Mouse (Mus musculus) splenic B cell, adult 2 months (primary cell): ENCODE data around the gene Cdc37l1.

Experiments
- DNase-seq: peaks from one replicate; pipeline ENCODE4 v3.0.0-alpha.2; 2011; ENCODE audit warnings: low read depth, low spot score
- H3K27me3 ChIP-seq: 2 replicates; pipeline ENCODE4 v1.6.1; 2012; ENCODE audit warnings: mild to moderate bottlenecking, low read length, moderate library complexity, mixed read lengths; ENCODE audit not compliant: control insufficient read depth, poor library complexity, insufficient read depth, severe bottlenecking
- H3K36me3 ChIP-seq: 2 replicates; pipeline ENCODE4 v1.6.1; 2012; ENCODE audit warnings: mild to moderate bottlenecking, low read length, moderate library complexity, mixed read lengths; ENCODE audit not compliant: control insufficient read depth, poor library complexity, insufficient read depth, severe bottlenecking

Gene Cdc37l1

GRCm38 (mm10) chr19:29046961-29047333 lies 56.8 kb downstream of the Cdc37l1 start:
- Histone ChIP-seq H3K36me3 (no peaks in the 10 kb centered on the region), H3K27me3 (no peaks in the 10 kb centered on the region)
- no peak for DNase-seq

- no peaks in the 10 kb centered on the region for H3K36me3 ChIP-seq
- H3K27me3 ChIP-seq: no peaks in the 10 kb centered on the region
- peak; percentile 68 for DNase-seq
These were observed 57.4 kb downstream of the Cdc37l1 start, which contains the start of gene Ak3 for GRCm38 (mm10) chr19:29047334-29048170. TSS of gene Ak3 (minus strand) at chr19:29047961.

GRCm38 (mm10) chr19:29049401-29050075 lies 59.4 kb downstream of the Cdc37l1 start:
- no peak for DNase-seq
- no peaks in the 10 kb centered on the region for H3K36me3 ChIP-seq

GRCm38 (mm10) chr19:29050186-29050980 lies 60.2 kb downstream of the Cdc37l1 start:
- H3K36me3 ChIP-seq: no peaks in the 10 kb centered on the region
- no peak for DNase-seq
- H3K27me3 ChIP-seq: no peaks in the 10 kb centered on the region

More at GRCm38 (mm10) chr19:29049401-29050075, 59.4 kb downstream of the Cdc37l1 start:
- H3K27me3 ChIP-seq: no peaks in the 10 kb centered on the region

- H3K27me3 ChIP-seq: no peaks in the 10 kb centered on the region
- H3K36me3 ChIP-seq: no peaks in the 10 kb centered on the region
These were observed 62.6 kb downstream of the Cdc37l1 start for GRCm38 (mm10) chr19:29052786-29053185.

GRCm38 (mm10) chr19:29054594-29054993 lies 64.4 kb downstream of the Cdc37l1 start:
- no peaks in the 10 kb centered on the region for H3K27me3 ChIP-seq
- DNase-seq: no peak
- H3K36me3 ChIP-seq: no peaks in the 10 kb centered on the region

More at GRCm38 (mm10) chr19:29052786-29053185, 62.6 kb downstream of the Cdc37l1 start:
- DNase-seq: no peak

- H3K27me3 ChIP-seq: no peaks in the 10 kb centered on the region
- no peak for DNase-seq
- no peaks in the 10 kb centered on the region for H3K36me3 ChIP-seq
These were observed 65.3 kb downstream of the Cdc37l1 start for GRCm38 (mm10) chr19:29055469-29055868.

- H3K36me3 ChIP-seq: no peaks in the 10 kb centered on the region
These were observed 68.6 kb downstream of the Cdc37l1 start for GRCm38 (mm10) chr19:29058741-29059140.

GRCm38 (mm10) chr19:29059688-29060087 lies 69.5 kb downstream of the Cdc37l1 start:
- Histone ChIP-seq H3K27me3 (no peaks in the 10 kb centered on the region), H3K36me3 (no peaks in the 10 kb centered on the region)
- peak; percentile 24 for DNase-seq

More at GRCm38 (mm10) chr19:29058741-29059140, 68.6 kb downstream of the Cdc37l1 start:
- H3K27me3 ChIP-seq: no peaks in the 10 kb centered on the region
- DNase-seq: no peak

- no peak for DNase-seq
- Histone ChIP-seq H3K36me3 (no peaks in the 10 kb centered on the region), H3K27me3 (no peaks in the 10 kb centered on the region)
These were observed 70.1 kb downstream of the Cdc37l1 start for GRCm38 (mm10) chr19:29060299-29060698.

GRCm38 (mm10) chr19:29063009-29063408 lies 72.9 kb downstream of the Cdc37l1 start:
- Histone ChIP-seq H3K36me3 (no peaks in the 10 kb centered on the region), H3K27me3 (no peaks in the 10 kb centered on the region)
- DNase-seq: no peak

- no peaks in the 10 kb centered on the region for H3K36me3 ChIP-seq
- no peaks in the 10 kb centered on the region for H3K27me3 ChIP-seq
- DNase-seq: peak; percentile 95
These were observed 73.6 kb downstream of the Cdc37l1 start for GRCm38 (mm10) chr19:29063577-29064363.

GRCm38 (mm10) chr19:29064451-29065102 lies 74.4 kb downstream of the Cdc37l1 start:
- no peak for DNase-seq
- H3K27me3 ChIP-seq: no peaks in the 10 kb centered on the region
- no peaks in the 10 kb centered on the region for H3K36me3 ChIP-seq
